Mouse (Mus musculus) lung, embryonic 16.5 days (tissue): ENCODE results near the gene Smyd3. TPM values are rescaled to one million over a fixed set of nuclear protein-coding genes. Genes with fewer than 3 reads are reported as not detected.

Experiments used
- ATAC-seq: fragments of 200-750 bp; cut with Nextera tagmentation; 2 replicates; pipeline ENCODE4 v1.8.0; 2017; ENCODE audit warnings: low read depth, mild to moderate bottlenecking, moderate library complexity
- H3K27ac ChIP-seq: fragments of 300-500 bp; sonication (generic); 2 replicates; pipeline ENCODE4 v1.5.1; 2014; ENCODE audit warnings: mild to moderate bottlenecking, control low read depth, low read length
- H3K27me3 ChIP-seq: fragments of 300-500 bp; sonication (generic); 2 replicates; pipeline ENCODE4 v1.6.1; 2014; ENCODE audit warnings: low read depth, low read length, mixed read lengths; ENCODE audit not compliant: control insufficient read depth, insufficient read depth
- H3K36me3 ChIP-seq: fragments of 300-500 bp; sonication (generic); 2 replicates; pipeline ENCODE4 v1.6.1; 2014; ENCODE audit warnings: low read length; ENCODE audit not compliant: control insufficient read depth, insufficient read depth
- H3K4me1 ChIP-seq: fragments of 300-500 bp; sonication (generic); replicated peaks from 2 replicates; pipeline ENCODE4 v1.6.1; 2014; ENCODE audit warnings: low read length, mixed read lengths; ENCODE audit not compliant: control insufficient read depth, insufficient read depth
- H3K4me2 ChIP-seq: fragments of 300-500 bp; sonication (generic); 2 replicates; pipeline ENCODE4 v1.6.1; 2014; ENCODE audit warnings: low read depth, low read length, control low read depth
- H3K4me3 ChIP-seq: fragments of 300-500 bp; sonication (generic); 2 replicates; pipeline ENCODE4 v1.5.1; 2014; ENCODE audit warnings: mild to moderate bottlenecking, low read length, control low read depth
- H3K9ac ChIP-seq: fragments of 300-500 bp; sonication (generic); 2 replicates; pipeline ENCODE4 v1.6.1; 2014; ENCODE audit warnings: low read length, control low read depth
- H3K9me3 ChIP-seq: fragments of 300-500 bp; sonication (generic); 2 replicates; pipeline ENCODE4 v1.6.1; 2016; ENCODE audit warnings: low read length; ENCODE audit not compliant: control insufficient read depth
- WGBS: fragments of 180-500 bp; shearing (Covaris S2); extraction: QIAGEN DNeasy Blood & Tissue Kit; methylation state at CpG from one replicate; pipeline ENCODE4 v1.1.7; 2014; 5-methylcytosine and 5-hydroxymethylcytosine counted together
- polyA plus RNA-seq: library from polyadenylated mRNA; unstranded; fragments of >200 nt; fragmentation: Nextera tagmentation; extraction: Ambion mirVana; gene quantifications from 2 replicates; pipeline ENCODE4 v1.2.1, GENCODE M21; 2015

Smyd3 gene
- polyA plus RNA-seq, 1 experiment from 2014 or later = 16.8 TPM

GRCm38 (mm10) chr1:178981641-178982040, 536.2 kb downstream of the Smyd3 start:
- no peaks in the 10 kb centered on the region for H3K27me3 ChIP-seq
- H3K36me3 ChIP-seq = no peaks in the 10 kb centered on the region
- no peaks in the 10 kb centered on the region for H3K9me3 ChIP-seq
- H3K27ac ChIP-seq = no peak overlapping the region
- no peak overlapping the region for H3K4me3 ChIP-seq
- no peak overlapping the region for H3K9ac ChIP-seq
- WGBS = 67% methylated on average over 5 of the region's 5 CpGs
- ATAC-seq = no peak
- H3K4me1 ChIP-seq = peaks cover 8% of the 10 kb centered on the region
- no peak overlapping the region for H3K4me2 ChIP-seq

GRCm38 (mm10) chr1:178980185-178980584, 537.7 kb downstream of the Smyd3 start:
- ATAC-seq = no peak
- Histone ChIP-seq H3K4me1 (peaks cover 8% of the 10 kb centered on the region), H3K27ac (no peak overlapping the region), H3K4me2 (no peak overlapping the region), H3K27me3 (no peaks in the 10 kb centered on the region), H3K4me3 (no peak overlapping the region), H3K36me3 (no peaks in the 10 kb centered on the region), H3K9ac (no peak overlapping the region), H3K9me3 (no peaks in the 10 kb centered on the region)

- Histone ChIP-seq H3K4me3 (no peak overlapping the region), H3K27me3 (no peaks in the 10 kb centered on the region), H3K9ac (no peak overlapping the region), H3K4me2 (no peak overlapping the region), H3K36me3 (no peaks in the 10 kb centered on the region), H3K27ac (no peak overlapping the region), H3K9me3 (no peaks in the 10 kb centered on the region), H3K4me1 (peaks cover 8% of the 10 kb centered on the region)
- WGBS = 35% methylated on average over 8 of the region's 8 CpGs
- ATAC-seq = peak; percentile 91
Observed at GRCm38 (mm10) chr1:178978617-178979245, 539.1 kb downstream of the Smyd3 start.

GRCm38 (mm10) chr1:178972055-178972454, 545.8 kb downstream of the Smyd3 start:
- Histone ChIP-seq H3K36me3 (no peaks in the 10 kb centered on the region), H3K4me2 (no peak overlapping the region), H3K9me3 (no peaks in the 10 kb centered on the region), H3K9ac (no peak overlapping the region), H3K27me3 (no peaks in the 10 kb centered on the region), H3K4me1 (no peaks in the 10 kb centered on the region), H3K4me3 (no peak overlapping the region), H3K27ac (no peak overlapping the region)
- 90% methylated on average over 10 of the region's 10 CpGs for WGBS
- ATAC-seq = no peak

GRCm38 (mm10) chr1:178961661-178962060, 556.2 kb downstream of the Smyd3 start:
- Histone ChIP-seq H3K4me1 (no peaks in the 10 kb centered on the region), H3K4me2 (no peak overlapping the region), H3K9ac (no peak overlapping the region), H3K9me3 (no peaks in the 10 kb centered on the region), H3K27me3 (no peaks in the 10 kb centered on the region), H3K36me3 (no peaks in the 10 kb centered on the region), H3K4me3 (no peak overlapping the region), H3K27ac (no peak overlapping the region)
- no peak for ATAC-seq
- 74% methylated on average over 9 of the region's 9 CpGs for WGBS

- H3K27me3 ChIP-seq = no peaks in the 10 kb centered on the region
- H3K9ac ChIP-seq = no peak overlapping the region
- H3K4me1 ChIP-seq = no peaks in the 10 kb centered on the region
- no peak overlapping the region for H3K27ac ChIP-seq
- H3K9me3 ChIP-seq = no peaks in the 10 kb centered on the region
- peak; percentile 51; the same call in 1 of the 2 replicates for ATAC-seq
- H3K4me3 ChIP-seq = no peak overlapping the region
- no peak overlapping the region for H3K4me2 ChIP-seq
- 46% methylated on average over 7 of the region's 7 CpGs for WGBS
- H3K36me3 ChIP-seq = no peaks in the 10 kb centered on the region
Observed at GRCm38 (mm10) chr1:178960015-178960559, 557.8 kb downstream of the Smyd3 start.

- Histone ChIP-seq H3K36me3 (no peaks in the 10 kb centered on the region), H3K9me3 (no peaks in the 10 kb centered on the region), H3K9ac (no peak overlapping the region), H3K27ac (no peak overlapping the region), H3K4me1 (no peaks in the 10 kb centered on the region), H3K4me3 (no peak overlapping the region), H3K4me2 (no peak overlapping the region), H3K27me3 (no peaks in the 10 kb centered on the region)
- 80% methylated on average over 4 of the region's 4 CpGs for WGBS
- ATAC-seq = no peak
Observed at GRCm38 (mm10) chr1:178958641-178959040, 559.2 kb downstream of the Smyd3 start.

- Histone ChIP-seq H3K4me1 (0 out of 2 replicates have a peak, but pooled peaks cover 4% of the 10 kb centered on the region), H3K4me3 (no peak overlapping the region), H3K27ac (no peak overlapping the region), H3K36me3 (no peaks in the 10 kb centered on the region), H3K4me2 (no peak overlapping the region), H3K27me3 (no peaks in the 10 kb centered on the region), H3K9ac (no peak overlapping the region), H3K9me3 (peaks cover 3% of the 10 kb centered on the region; the same call in 1 of the 2 replicates)
- WGBS = 65% methylated on average over 12 of the region's 12 CpGs
- no peak for ATAC-seq
Observed at GRCm38 (mm10) chr1:178952910-178953309, 564.9 kb downstream of the Smyd3 start.

GRCm38 (mm10) chr1:178942251-178942963, 575.4 kb downstream of the Smyd3 start:
- Histone ChIP-seq H3K36me3 (no peaks in the 10 kb centered on the region), H3K27ac (no peak overlapping the region), H3K4me2 (no peak overlapping the region), H3K9ac (no peak overlapping the region), H3K27me3 (no peaks in the 10 kb centered on the region), H3K9me3 (no peaks in the 10 kb centered on the region), H3K4me1 (no peaks in the 10 kb centered on the region; the same call in 1 of the 2 replicates), H3K4me3 (no peak overlapping the region)
- peak; percentile 20; the same call in 1 of the 2 replicates for ATAC-seq
- whole genome bisulfite sequencing = 36% methylated on average over 7 of the region's 7 CpGs
